Mouse (Mus musculus): ENCODE data around the gene Fads3. TPM values are rescaled to one million over a fixed set of nuclear protein-coding genes. Genes with fewer than 3 reads are reported as not detected.

The Fads3 gene
- polyA plus RNA-seq, 1 experiment from 2014 or later, result 12.4 TPM

DNA sequence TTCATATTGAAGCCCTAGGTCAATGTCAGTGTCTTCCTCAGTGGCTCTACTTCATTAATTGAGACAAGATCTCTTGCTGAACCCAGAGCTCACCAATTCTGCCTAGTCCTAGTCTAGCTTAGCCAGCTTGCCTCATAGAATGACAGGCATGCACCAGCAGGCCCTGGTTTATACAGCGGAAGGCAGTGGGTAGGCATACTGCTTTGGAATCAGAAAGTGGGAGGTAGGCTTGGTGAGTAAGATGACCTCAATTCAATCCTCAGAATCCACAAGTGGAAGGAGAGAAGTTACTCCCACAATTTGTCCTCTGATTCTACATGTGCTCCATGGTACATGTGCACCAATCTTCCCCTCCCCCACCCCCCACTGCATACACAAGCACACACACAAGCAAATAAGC lies 37.7 kb upstream of the Fads3 start:
- no peak overlapping the region for H3K27ac ChIP-seq (ENCODE audit: low read length)
- ATAC-seq, result no peak
- H3K4me2 ChIP-seq (ENCODE audit: low read depth, low read length), result no peak overlapping the region
- no peaks in the 10 kb centered on the region for H3K27me3 ChIP-seq (replicated peaks; ENCODE audit: control insufficient read depth, insufficient read depth, low read length)
- WGBS, result 97% methylated on average over 1 of the region's 1 CpGs
- H3K36me3 ChIP-seq (ENCODE audit: control insufficient read depth, insufficient read depth, low read length), result no peaks in the 10 kb centered on the region
- no peak overlapping the region for H3K9ac ChIP-seq (ENCODE audit: low read depth, low read length)
- no peak overlapping the region for H3K4me3 ChIP-seq (ENCODE audit: low read length)
- H3K9me3 ChIP-seq (ENCODE audit: control insufficient read depth, low read length), result no peaks in the 10 kb centered on the region
- H3K4me1 ChIP-seq (ENCODE audit: control insufficient read depth, insufficient read depth, low read length), result no peaks in the 10 kb centered on the region

DNA sequence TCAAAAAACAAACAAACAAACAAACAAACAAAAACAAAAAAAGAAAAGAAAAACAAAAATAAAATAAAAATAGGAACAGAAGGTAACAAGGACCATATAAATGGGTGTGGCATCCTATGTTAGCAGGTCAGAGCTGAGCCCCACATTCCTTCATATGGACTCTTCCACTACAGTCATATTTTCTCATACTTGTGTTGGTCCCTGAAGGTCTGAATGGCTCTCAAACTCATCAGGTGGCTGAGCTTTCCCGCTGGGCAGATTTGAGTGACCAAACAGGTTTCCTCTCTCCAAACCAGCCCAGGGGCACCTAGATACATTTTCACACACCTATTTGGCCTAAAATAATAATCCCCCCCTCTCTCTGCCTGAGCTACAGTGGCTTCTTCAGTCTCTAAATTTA lies 30.0 kb upstream of the Fads3 start:
- ATAC-seq, result no peak
- no peaks in the 10 kb centered on the region for H3K9me3 ChIP-seq (ENCODE audit: control insufficient read depth, low read length)

DNA sequence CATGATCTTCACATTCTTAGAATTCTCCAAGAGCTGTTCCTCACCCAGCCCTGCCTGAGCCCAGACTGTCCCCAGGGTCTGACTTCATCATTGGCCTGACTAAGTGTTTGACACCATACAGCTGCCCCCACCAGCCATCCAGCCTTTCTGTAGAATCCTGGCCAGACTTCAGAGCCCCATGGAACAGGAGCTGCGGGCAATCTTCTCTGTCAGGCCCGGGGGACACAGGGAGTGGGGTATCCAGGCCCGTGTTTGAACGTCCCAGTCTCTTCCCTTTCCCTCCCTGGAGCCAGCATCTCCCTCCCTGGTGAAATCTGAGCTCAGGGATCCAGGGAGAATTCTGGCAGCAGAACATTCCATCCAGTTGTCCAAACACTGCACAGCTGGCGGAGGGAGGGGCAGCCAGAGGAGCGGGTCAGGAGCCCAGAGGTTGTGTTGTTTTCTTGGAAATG lies 28.5 kb upstream of the Fads3 start:
- ATAC-seq, result peak; percentile 27
- H3K9ac ChIP-seq (ENCODE audit: low read depth, low read length), result peak overlapping the region; percentile 47; the same call in 1 of the 2 replicates
- WGBS, result 23% methylated on average over 6 of the region's 6 CpGs

More for the DNA sequence above, 30.0 kb upstream of the Fads3 start:
- no peak overlapping the region for H3K4me2 ChIP-seq (ENCODE audit: low read depth, low read length)
- peaks cover 28% of the 10 kb centered on the region for H3K4me1 ChIP-seq (ENCODE audit: control insufficient read depth, insufficient read depth, low read length)
- H3K27ac ChIP-seq (ENCODE audit: low read length), result no peak overlapping the region
- 73% methylated on average over 1 of the region's 1 CpGs for WGBS
- no peak overlapping the region for H3K4me3 ChIP-seq (ENCODE audit: low read length)
- H3K9ac ChIP-seq (ENCODE audit: low read depth, low read length), result no peak overlapping the region
- no peaks in the 10 kb centered on the region for H3K27me3 ChIP-seq (replicated peaks; ENCODE audit: control insufficient read depth, insufficient read depth, low read length)
- H3K36me3 ChIP-seq (ENCODE audit: control insufficient read depth, insufficient read depth, low read length), result no peaks in the 10 kb centered on the region

DNA sequence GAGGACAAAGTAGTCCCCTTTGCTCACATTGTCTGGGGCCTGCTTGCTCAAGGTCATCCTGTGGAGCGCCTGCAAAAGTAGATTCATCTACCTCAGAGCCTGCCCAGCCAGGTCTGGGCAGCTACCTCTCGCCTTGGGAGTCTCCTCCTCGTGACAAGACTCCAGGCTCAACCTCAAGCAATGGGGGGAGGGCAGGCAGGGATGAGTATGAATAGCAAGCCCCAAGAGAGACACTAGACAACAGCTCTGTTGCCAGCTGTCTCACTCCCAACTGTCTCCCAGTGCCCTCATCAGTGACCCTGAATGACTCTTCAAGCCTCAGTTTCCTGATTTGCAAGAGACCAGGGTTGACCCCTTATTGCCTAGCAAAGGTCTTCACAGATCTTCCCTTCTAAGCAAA lies 28.0 kb upstream of the Fads3 start:
- H3K9me3 ChIP-seq (ENCODE audit: control insufficient read depth, low read length), result no peaks in the 10 kb centered on the region
- peak overlapping the region; percentile 88 for H3K27ac ChIP-seq (ENCODE audit: low read length)
- H3K4me2 ChIP-seq (ENCODE audit: low read depth, low read length), result no peak overlapping the region
- no peaks in the 10 kb centered on the region for H3K27me3 ChIP-seq (replicated peaks; ENCODE audit: control insufficient read depth, insufficient read depth, low read length)
- no peak for ATAC-seq
- H3K36me3 ChIP-seq (ENCODE audit: control insufficient read depth, insufficient read depth, low read length), result no peaks in the 10 kb centered on the region
- peaks cover 35% of the 10 kb centered on the region for H3K4me1 ChIP-seq (ENCODE audit: control insufficient read depth, insufficient read depth, low read length)
- 0 out of 2 replicates have a peak overlapping the region, but pooled peaks have one; percentile 47 for H3K9ac ChIP-seq (ENCODE audit: low read depth, low read length)
- WGBS, result 30% methylated on average over 3 of the region's 3 CpGs
- no peak overlapping the region for H3K4me3 ChIP-seq (ENCODE audit: low read length)

More for the DNA sequence above, 28.5 kb upstream of the Fads3 start:
- Histone ChIP-seq H3K27me3 (replicated peaks; ENCODE audit: control insufficient read depth, insufficient read depth, low read length) (no peaks in the 10 kb centered on the region), H3K4me1 (ENCODE audit: control insufficient read depth, insufficient read depth, low read length) (peaks cover 33% of the 10 kb centered on the region), H3K9me3 (ENCODE audit: control insufficient read depth, low read length) (no peaks in the 10 kb centered on the region), H3K4me2 (ENCODE audit: low read depth, low read length) (no peak overlapping the region), H3K4me3 (ENCODE audit: low read length) (no peak overlapping the region), H3K27ac (ENCODE audit: low read length) (peak overlapping the region; percentile 88), H3K36me3 (ENCODE audit: control insufficient read depth, insufficient read depth, low read length) (no peaks in the 10 kb centered on the region)

DNA sequence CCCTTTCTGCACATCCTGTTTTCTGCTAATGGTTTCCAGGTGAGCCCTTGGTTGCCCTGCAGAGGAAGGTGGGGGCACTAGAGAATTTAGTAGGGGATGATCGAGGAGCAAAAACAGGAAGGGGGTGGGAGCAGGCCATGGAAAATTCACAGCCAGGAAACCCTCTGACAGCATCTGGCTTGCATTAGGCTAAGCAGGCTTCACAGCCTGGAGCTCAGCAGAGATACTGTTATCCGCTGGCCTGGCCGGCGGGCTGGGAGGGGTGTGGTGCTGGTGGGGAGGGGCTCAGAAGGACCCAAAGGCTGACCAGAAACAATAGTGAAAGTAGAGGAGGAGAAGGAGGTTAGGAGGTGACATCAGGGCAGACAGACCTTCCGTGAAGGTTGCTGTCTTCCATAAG lies 27.5 kb upstream of the Fads3 start:
- 26% methylated on average over 5 of the region's 5 CpGs for WGBS
- ATAC-seq, result no peak

DNA sequence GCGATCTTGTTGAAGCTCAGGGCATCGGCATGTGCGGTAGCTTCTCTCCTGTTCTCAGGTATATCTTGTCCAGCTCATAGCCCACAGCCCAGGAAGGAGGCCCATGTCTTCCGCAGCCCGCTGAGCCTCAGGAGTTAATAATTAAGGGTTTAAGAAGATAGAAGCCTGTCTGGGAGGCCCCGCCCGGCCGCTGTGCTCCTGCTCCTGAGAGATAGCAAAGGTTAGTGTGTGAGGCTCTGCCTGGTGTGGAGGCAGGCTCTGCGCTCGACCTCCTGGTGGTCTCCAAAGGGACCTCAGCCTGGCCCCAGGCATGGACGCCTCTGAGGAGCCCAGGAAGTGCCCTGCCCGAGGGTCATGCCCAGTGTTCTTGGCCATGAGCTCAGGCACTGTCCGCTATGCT lies 26.5 kb upstream of the Fads3 start:
- Histone ChIP-seq H3K27ac (ENCODE audit: low read length) (peak overlapping the region; percentile 23; the same call in 1 of the 2 replicates), H3K36me3 (ENCODE audit: control insufficient read depth, insufficient read depth, low read length) (no peaks in the 10 kb centered on the region), H3K9ac (ENCODE audit: low read depth, low read length) (peak overlapping the region; percentile 34), H3K4me1 (ENCODE audit: control insufficient read depth, insufficient read depth, low read length) (peaks cover 49% of the 10 kb centered on the region), H3K9me3 (ENCODE audit: control insufficient read depth, low read length) (no peaks in the 10 kb centered on the region), H3K4me2 (ENCODE audit: low read depth, low read length) (peak overlapping the region; percentile 37), H3K27me3 (replicated peaks; ENCODE audit: control insufficient read depth, insufficient read depth, low read length) (no peaks in the 10 kb centered on the region), H3K4me3 (ENCODE audit: low read length) (peak overlapping the region; percentile 38)
- 59% methylated on average over 13 of the region's 13 CpGs for WGBS
- peak; percentile 52 for ATAC-seq

More for the DNA sequence above, 27.5 kb upstream of the Fads3 start:
- peaks cover 40% of the 10 kb centered on the region for H3K4me1 ChIP-seq (ENCODE audit: control insufficient read depth, insufficient read depth, low read length)
- peak overlapping the region; percentile 88 for H3K27ac ChIP-seq (ENCODE audit: low read length)
- no peak overlapping the region for H3K4me2 ChIP-seq (ENCODE audit: low read depth, low read length)
- H3K27me3 ChIP-seq (replicated peaks; ENCODE audit: control insufficient read depth, insufficient read depth, low read length), result no peaks in the 10 kb centered on the region
- H3K9ac ChIP-seq (ENCODE audit: low read depth, low read length), result no peak overlapping the region
- no peaks in the 10 kb centered on the region for H3K36me3 ChIP-seq (ENCODE audit: control insufficient read depth, insufficient read depth, low read length)
- no peak overlapping the region for H3K4me3 ChIP-seq (ENCODE audit: low read length)
- H3K9me3 ChIP-seq (ENCODE audit: control insufficient read depth, low read length), result no peaks in the 10 kb centered on the region

DNA sequence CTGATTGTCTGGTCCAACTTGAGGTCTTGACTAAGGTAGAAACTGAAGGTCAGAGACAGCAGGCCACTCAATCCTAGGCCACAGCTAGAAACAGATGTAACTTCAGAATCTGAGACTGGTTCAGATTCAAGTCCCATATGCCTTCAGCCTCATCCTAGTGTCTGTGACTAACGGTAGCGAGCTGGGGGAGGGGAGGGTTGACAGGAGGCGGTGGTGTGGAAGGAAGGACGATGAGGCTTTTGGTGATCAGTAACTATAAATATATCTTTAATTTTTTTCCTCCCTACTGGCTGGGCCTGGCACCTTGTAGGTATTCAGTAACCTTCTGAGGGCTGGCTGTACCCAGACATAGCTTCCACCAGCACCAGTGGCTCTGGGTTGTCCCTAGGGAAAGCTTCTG lies 25.9 kb upstream of the Fads3 start:
- H3K27ac ChIP-seq (ENCODE audit: low read length), result 0 out of 2 replicates have a peak overlapping the region, but pooled peaks have one; percentile 23
- peak overlapping the region; percentile 37 for H3K4me2 ChIP-seq (ENCODE audit: low read depth, low read length)
- H3K4me1 ChIP-seq (ENCODE audit: control insufficient read depth, insufficient read depth, low read length), result peaks cover 50% of the 10 kb centered on the region
- no peaks in the 10 kb centered on the region for H3K27me3 ChIP-seq (replicated peaks; ENCODE audit: control insufficient read depth, insufficient read depth, low read length)
- no peak for ATAC-seq
- H3K9me3 ChIP-seq (ENCODE audit: control insufficient read depth, low read length), result no peaks in the 10 kb centered on the region
- WGBS, result 64% methylated on average over 4 of the region's 4 CpGs
- H3K36me3 ChIP-seq (ENCODE audit: control insufficient read depth, insufficient read depth, low read length), result no peaks in the 10 kb centered on the region
- H3K9ac ChIP-seq (ENCODE audit: low read depth, low read length), result peak overlapping the region; percentile 34; the same call in 1 of the 2 replicates
- peak overlapping the region; percentile 38 for H3K4me3 ChIP-seq (ENCODE audit: low read length)

DNA sequence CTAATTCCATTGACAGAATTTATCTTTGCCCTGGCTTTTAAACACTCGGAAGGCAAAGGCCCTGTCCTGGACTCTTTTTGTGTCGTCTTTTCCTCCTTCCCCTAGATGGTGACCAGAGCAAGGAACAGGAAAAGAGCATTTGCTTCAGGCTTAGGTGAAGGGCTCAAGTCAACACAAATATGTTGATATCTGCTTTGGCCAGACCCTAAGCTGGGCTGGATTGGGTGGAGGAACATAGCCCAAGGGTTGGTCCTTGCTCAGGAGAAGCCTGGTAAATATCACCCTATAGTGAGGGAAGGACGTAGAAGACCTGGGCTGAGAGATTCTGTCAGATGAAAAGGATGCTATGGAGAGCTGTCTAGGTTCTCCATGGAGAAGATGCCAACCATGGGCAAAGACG lies 25.2 kb upstream of the Fads3 start:
- Histone ChIP-seq H3K4me1 (ENCODE audit: control insufficient read depth, insufficient read depth, low read length) (peaks cover 50% of the 10 kb centered on the region), H3K27ac (ENCODE audit: low read length) (no peak overlapping the region), H3K36me3 (ENCODE audit: control insufficient read depth, insufficient read depth, low read length) (no peaks in the 10 kb centered on the region), H3K27me3 (replicated peaks; ENCODE audit: control insufficient read depth, insufficient read depth, low read length) (no peaks in the 10 kb centered on the region), H3K9ac (ENCODE audit: low read depth, low read length) (no peak overlapping the region), H3K4me2 (ENCODE audit: low read depth, low read length) (peak overlapping the region; percentile 37; the same call in 1 of the 2 replicates), H3K9me3 (ENCODE audit: control insufficient read depth, low read length) (no peaks in the 10 kb centered on the region), H3K4me3 (ENCODE audit: low read length) (peak overlapping the region; percentile 15; the same call in 1 of the 2 replicates)
- WGBS, result 78% methylated on average over 4 of the region's 4 CpGs
- no peak for ATAC-seq

DNA sequence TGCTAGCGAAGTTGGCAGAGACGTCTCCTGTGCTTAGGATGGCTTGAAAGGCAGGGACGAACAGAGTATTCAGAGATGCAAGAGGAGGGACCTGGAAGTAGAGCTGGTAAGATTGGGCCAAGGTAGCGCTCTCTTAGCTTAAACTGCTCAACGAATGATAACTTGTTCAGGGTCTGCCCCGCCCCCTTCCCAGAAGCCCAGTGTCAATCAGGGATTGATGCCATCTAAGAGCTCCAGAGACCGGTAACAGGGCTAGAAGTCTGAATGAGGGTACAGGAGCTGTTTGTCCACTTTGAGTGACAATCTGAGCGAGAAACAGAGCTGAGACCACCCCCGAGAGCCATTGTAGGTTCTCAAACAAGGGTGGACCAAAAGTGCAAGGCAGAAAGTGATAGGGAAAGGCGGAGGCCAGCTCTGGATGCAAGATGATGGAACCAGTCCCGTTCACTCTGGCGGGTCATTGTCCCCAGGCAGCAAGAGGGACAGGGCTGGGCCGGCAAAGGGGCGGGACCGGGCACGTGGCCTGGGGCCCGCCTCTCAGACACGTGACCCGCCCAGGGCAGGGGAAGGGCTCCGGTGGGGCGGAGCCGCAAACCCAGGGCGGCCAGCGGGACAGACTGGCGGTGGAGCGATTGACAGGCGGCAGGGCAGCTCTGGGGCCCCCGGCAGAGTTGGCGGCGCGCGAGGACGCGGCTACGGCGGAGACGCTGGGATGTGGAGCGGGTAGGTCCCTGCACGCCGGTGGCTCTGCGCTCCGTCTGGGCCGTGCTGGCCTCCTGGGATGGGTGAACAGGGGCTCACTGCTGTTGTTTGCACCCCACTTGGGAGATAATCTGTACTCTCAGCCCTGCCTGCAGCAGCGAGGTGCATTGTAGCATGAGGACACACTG lies 23.5 kb upstream of the Fads3 start:
- Histone ChIP-seq H3K4me2 (ENCODE audit: low read depth, low read length) (peak overlapping the region; percentile 93), H3K27me3 (replicated peaks; ENCODE audit: control insufficient read depth, insufficient read depth, low read length) (no peaks in the 10 kb centered on the region), H3K27ac (ENCODE audit: low read length) (peak overlapping the region; percentile 54), H3K9ac (ENCODE audit: low read depth, low read length) (peak overlapping the region; percentile 75), H3K4me3 (ENCODE audit: low read length) (peak overlapping the region; percentile 69), H3K4me1 (ENCODE audit: control insufficient read depth, insufficient read depth, low read length) (peaks cover 60% of the 10 kb centered on the region), H3K9me3 (ENCODE audit: control insufficient read depth, low read length) (no peaks in the 10 kb centered on the region), H3K36me3 (ENCODE audit: control insufficient read depth, insufficient read depth, low read length) (no peaks in the 10 kb centered on the region)
- 7% methylated on average over 44 of the region's 44 CpGs for WGBS
- ATAC-seq, result peak; percentile 94

Data from intestine, embryonic 16.5 days (tissue).